Mouse (Mus musculus): ENCODE results near the gene Lyplal1.

The Lyplal1 gene

GRCm38 (mm10) chr1:186116701-186117488 lies at the start of gene Lyplal1:
Gene Lyplal1, minus strand, starts transcription at chr1:186117310.
- in situ Hi-C loops (cut with MboI), result no loop called here

DNA sequence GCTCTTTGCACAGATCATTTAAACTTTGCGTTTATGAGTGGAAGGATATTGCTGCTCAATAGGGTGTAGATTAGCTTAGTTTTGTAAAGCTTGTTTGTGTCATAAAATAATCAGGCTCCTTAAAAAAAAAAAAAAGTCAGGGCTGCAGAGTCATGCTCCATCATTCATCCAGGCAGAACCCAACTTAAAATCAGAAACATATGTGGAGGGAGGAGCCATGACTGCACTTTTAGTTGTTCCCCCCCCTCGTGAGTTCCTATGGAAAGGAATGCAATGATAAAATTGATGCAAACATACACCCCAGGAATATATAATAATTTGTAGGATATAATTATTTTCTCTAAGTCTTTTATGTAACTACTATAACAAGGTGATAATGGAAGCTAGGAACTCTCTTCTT lies 46.5 kb upstream of the Lyplal1 start:
- in situ Hi-C loops (cut with MboI), result no loop called here

DNA sequence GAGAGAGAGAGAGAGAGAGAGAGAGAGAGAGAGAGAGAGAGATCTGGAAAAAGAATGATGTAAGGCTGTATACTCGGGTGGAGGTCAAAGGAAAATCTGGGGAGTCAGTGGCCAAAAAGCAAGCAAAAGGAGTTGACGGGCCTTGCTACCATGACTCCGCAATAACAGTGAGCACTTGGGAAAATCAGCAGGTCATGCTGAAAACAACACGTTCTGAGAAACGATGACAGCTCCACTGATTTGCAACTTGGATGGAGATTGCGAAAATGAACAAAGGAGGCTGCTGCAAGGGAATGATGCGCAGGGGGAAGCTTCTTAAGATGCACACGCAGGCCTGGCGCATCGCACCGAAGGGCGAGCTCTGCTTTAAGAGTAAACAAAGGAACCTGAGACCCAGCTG lies 46.1 kb upstream of the Lyplal1 start:
- in situ Hi-C loops (cut with MboI), result no loop called here

GRCm38 (mm10) chr1:186150376-186150775 lies 33.3 kb upstream of the Lyplal1 start:
- in situ Hi-C loops (cut with MboI), result no loop called here

GRCm38 (mm10) chr1:186145444-186145843 lies 28.3 kb upstream of the Lyplal1 start:
- in situ Hi-C loops (cut with MboI), result no loop called here

- in situ Hi-C loops (cut with MboI), result no loop called here
Observed at GRCm38 (mm10) chr1:186140191-186140590, 23.1 kb upstream of the Lyplal1 start.

- in situ Hi-C loops (cut with MboI), result no loop called here
Observed at GRCm38 (mm10) chr1:186137873-186138272, 20.8 kb upstream of the Lyplal1 start.

- in situ Hi-C loops (cut with MboI), result no loop called here
Observed at GRCm38 (mm10) chr1:186136636-186137380, 19.7 kb upstream of the Lyplal1 start.

GRCm38 (mm10) chr1:186131465-186131864 lies 14.4 kb upstream of the Lyplal1 start:
- in situ Hi-C loops (cut with MboI), result no loop called here

- in situ Hi-C loops (cut with MboI), result no loop called here
Observed at GRCm38 (mm10) chr1:186128940-186129339, 11.8 kb upstream of the Lyplal1 start.

GRCm38 (mm10) chr1:186126313-186126862 lies 9.3 kb upstream of the Lyplal1 start:
- in situ Hi-C loops (cut with MboI), result no loop called here

DNA sequence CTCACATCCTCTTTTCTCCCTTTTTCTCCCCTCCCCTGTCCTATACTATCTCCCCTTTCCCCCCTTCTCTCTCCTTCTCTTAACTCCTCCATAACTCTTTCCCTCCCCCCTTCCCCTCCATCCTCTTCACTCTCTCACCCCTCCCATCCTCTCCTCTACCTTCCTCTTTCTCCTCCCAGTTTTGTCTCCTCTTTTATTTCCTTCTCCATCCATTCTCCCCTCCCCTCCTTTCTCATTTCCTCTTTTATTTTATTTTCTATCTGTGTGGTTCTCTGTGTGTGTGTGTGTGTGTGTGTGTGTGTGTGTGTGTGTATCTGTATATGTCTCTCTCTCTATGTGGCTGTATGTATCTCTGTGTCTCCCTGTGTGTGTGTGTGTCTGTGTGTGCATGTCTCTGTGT lies 6.6 kb upstream of the Lyplal1 start:
- in situ Hi-C loops (cut with MboI), result no loop called here

DNA sequence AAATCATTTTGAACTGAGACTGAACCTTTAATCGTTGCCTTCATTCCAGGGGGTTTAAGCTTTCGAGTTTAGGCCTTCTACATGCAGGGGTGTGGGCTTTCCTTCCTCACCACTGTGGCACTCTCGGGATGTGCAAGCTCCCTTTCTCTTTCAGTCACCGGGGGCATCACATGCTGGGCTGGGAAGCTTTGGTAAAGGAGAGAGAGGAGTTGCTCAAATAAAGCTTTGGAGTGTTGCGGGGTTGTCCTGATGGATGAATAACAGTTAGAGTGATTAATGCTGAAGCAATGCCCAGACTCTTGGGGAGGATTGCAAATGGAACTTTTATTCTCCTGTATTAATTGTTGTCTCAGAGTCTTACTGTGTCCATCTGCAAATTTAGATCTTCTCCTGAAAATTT lies 2.7 kb upstream of the Lyplal1 start:
- in situ Hi-C loops (cut with MboI), result no loop called here

GRCm38 (mm10) chr1:186116086-186116600 lies 967 bp downstream of the Lyplal1 start:
- in situ Hi-C loops (cut with MboI), result no loop called here

GRCm38 (mm10) chr1:186102313-186102712 lies 14.8 kb downstream of the Lyplal1 start:
- in situ Hi-C loops (cut with MboI), result no loop called here

DNA sequence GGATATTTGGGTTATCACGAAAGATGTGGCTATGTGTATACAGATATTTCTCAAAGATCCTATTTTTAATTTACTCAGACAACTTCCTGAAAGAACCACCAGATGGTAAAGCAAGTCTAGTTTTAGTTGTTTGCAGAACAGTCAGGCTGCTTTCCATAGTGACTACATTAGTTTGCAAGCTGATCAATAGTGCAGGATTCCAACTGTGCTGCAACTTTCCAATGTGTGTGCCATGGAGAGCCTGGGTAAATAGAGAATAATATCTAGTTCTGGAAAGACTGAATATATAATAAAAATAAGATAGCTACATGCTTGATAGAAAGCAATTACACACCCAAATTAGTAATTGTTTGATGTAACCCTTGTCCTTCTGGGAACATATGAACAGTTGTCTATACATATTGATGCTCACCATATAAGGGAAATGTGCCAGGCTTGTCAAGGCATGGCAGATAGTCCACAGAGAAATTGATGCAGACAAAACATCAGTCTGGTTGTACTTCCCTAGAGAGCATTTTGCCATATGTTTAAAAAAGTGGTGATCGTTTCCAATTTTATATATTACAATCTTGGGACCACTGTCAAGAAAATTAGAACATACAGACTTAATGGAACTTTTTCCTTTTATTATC lies 50.7 kb downstream of the Lyplal1 start:
- in situ Hi-C loops (cut with MboI), result no loop called here

DNA sequence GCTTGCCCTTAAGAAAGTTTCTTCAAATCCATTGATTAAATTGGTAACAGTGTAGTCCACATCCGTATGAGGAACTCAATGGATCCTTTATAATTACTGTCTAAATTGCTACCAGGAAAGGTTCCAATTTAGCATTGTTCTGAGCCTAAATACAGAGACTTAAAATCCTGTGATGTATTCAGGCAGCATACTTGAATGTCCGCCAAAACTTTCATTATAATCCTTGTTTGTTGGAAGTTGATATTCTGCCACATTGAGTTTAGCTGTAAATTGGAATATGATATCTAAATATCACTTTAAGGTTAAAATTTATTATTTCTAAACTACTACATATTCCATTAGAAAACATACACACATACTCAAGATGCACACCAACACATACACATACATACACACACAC lies 57.1 kb downstream of the Lyplal1 start:
- in situ Hi-C loops (cut with MboI), result no loop called here

GRCm38 (mm10) chr1:186054227-186054626 lies 62.9 kb downstream of the Lyplal1 start:
- in situ Hi-C loops (cut with MboI), result no loop called here

DNA sequence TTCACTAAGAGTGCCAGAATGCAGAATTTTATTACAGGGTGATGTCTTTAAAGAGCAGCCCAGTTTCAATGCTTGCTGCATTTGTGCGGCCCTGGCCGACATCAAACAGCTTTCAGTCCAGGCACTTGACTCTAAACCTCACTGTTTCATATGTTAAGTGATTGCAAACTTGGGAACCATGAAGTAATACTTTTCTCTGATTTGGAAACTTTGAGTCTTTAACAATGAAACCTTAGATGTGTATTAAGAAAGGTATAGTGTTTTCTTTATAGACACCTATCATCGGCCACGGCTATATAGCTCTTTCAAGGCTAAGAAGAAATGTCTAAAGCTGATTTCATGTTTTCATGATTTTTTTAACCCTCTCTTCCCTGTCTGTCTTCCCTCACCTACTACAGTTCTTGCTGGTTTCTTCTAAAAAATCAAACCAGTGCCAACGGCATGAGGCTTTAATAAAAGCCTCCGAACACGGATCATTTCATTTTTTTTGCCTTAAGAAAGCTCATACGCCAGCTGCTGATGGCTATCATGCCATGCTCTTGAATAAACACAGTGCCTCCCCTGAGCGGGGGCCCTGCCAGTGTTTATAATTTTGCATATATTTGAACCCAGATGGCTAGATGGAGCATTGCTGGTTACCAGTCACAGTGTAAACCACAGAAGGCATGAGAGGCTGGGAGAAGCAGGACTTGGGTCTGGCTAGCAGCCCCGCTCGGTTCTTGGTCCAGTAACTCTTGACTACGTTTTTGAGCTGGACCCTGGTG lies 63.6 kb downstream of the Lyplal1 start:
- in situ Hi-C loops (cut with MboI), result no loop called here

DNA sequence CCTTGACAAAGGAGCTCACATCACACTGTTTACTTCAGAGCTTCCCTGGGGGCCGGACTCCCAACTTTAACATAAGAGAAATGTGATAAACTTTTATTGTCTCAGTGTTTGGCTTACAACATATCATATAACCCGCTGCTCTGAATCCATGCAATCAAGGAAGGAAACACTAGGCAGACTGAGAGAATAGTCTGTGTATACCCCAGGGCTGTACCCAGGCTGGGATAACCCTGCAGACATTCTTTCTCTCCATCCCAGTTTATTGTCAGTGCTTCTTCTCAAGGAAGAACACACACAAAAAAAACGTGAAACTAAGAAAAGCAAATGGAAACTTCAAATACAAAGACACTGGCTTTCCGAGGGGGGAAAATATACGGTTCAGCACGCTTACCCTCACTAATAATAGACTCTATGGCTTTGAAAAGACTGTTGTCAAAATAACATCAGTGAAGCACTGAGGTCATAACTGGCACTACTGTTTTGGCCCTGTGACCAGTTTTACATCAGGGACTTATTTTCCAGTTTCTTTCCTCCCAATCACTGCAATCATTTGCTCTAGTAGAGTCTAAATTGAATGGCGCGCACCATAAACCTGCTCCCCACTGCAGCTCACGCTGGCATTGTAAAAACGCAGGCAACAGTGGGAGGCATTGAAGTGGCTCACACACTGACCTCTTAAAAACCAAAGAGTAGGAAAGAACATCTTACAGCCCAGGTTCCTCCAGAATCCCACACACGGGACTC lies 73.2 kb downstream of the Lyplal1 start:
- in situ Hi-C loops (cut with MboI), result no loop called here

GRCm38 (mm10) chr1:186041841-186042240 lies 75.3 kb downstream of the Lyplal1 start:
- in situ Hi-C loops (cut with MboI), result no loop called here
